Mouse (Mus musculus) left cerebral cortex, adult 18-20 months (tissue): Measurements from ENCODE around the gene Grik4. TPM values are rescaled to one million over a fixed set of nuclear protein-coding genes. Genes with fewer than 3 reads are reported as not detected.

Experiments
- DNase-seq, 2 experiments: peaks; one replicate each; pipeline ENCODE4 v3.0.0; 2021 to 2022; ENCODE audit warnings: low spot score in 2 of 2, mixed read lengths in 1 of 2
- long read RNA-seq, 2 experiments: library from polyadenylated mRNA; stranded (forward); transcript quantifications; one replicate each; pipeline ENCODE4 v2.0.0; 2021
- total RNA-seq, 2 experiments: library from RNA; stranded (reverse); gene quantifications; 2 replicates each; pipeline ENCODE4 v1.2.3; 2021

The Grik4 gene
- 10 to 100 TPM; 17.2 to 18.2 TPM for total RNA-seq
- long read RNA-seq, experiment 1, full-length matches to known transcripts, result 2 of 8 reads
- long read RNA-seq, experiment 1, partial matches to known transcripts, result 1 of 8 reads
- long read RNA-seq, experiment 1, other reads (novel, unspliced or antisense), result 5 of 8 reads
- long read RNA-seq, experiment 2, partial matches to known transcripts, result 2 of 2 reads
- long read RNA-seq, experiment 2, other reads (novel, unspliced or antisense), result 0 of 2 reads

DNA sequence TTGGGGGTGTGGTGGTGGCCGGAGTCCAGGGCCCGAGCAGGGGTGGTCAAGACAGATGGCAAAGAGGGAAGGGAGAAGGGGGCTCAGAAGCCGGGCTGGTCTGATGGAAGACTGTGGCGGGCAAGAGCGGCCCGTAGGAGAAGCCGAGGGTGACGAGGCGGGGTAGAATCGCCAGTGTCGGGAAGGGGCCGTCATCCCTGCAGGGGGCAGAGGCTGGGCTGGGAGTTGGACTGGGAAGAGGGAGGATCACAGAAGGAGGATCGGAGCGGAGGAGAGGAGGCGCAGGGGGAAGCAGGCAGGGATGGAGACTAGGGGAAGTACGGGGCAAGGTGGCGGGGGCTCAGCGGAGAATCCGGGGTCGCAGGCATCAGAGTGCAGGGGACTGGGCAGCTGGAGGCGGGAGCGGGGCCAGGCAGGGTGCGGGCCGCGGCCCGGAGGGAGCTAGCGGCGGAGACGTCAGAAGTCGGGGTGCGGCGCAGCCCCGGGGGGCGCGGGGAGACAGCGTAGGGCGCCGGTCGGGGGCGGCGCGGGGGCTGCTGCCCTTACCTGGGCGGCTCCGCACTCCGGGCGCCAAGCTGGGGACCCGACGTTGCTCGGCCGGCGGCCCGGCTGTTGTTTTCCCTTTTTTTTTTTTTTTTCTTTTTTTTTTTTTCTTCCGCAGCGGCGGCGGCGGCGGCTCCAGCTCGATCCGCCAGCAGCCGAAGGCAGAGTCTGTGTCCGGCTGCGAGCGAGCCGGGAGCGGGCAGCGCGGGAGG is at the start of gene Grik4:
Grik4 (minus strand) TSS at position 713 of the 755 bp plus-strand sequence.
- peak; percentile 19 to 27 for DNase-seq

DNA sequence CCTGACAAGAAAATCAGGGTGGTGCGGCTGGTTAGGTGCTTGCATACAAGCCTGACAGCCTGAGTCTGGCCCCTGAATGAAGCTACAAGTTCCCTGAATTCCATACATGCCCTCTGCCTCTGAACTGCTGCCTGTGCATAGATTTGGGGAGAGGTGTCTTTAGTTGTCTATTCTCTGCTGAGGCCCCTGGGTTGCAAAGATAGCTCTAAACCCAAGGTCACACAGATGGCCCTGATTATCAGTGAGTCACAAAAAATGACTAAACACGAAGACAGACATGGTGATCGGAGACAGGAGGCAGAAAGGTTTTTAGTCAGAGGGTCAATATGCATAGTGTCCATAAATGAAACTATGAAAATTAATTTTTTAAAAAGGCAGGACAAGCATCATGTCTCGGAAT is 49.4 kb upstream of the Grik4 start:
- DNase-seq, result no peak

DNA sequence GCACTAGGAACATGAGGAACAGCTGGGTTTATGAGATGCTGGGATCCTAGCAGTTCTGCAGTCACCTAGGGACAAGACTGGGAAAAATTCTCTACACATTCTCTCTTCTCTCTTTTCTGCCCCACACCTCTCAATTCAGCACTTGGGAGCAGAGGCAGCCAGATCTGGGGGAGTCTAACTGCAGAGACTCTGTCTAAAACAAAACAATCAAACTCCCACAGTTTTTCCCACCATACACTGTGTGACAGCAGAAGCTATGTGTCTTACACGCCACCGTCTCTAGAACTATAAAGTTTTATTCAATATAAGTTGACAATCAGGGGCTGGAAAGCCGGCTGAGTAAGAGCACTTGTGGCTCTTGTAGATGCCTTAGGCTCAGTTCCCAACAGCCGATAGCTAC is 43.7 kb upstream of the Grik4 start:
- peak in 1 of 2 experiments; percentile 37 for DNase-seq

DNA sequence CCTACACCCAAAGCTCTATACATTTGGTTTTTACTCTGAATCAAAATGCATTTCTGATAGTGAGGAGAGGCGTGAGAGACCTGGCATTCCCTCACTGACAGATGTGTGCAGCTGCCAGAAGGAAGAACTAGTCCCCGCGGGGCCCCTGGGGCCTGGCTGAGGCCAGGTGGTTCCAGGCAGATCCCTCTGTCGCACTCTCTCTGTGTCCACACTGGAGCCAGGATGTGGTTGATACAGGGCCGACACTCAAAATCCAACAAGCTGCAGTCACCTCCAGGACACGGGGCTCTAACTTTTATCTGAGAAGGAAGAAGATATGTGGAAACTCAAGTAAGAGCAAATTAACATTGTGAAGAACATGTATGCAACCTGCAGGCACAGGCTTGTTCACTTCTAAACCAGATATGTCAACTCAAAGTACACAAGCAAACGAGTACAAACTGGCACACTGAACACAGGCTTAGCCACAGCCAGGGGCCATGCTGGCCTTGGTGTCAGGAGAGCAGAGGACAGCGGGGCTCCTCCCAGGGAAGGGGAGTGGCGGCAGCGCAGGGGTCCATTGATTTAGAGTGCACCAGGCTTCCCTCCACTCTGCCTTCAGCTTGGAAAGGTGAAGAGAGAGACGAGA is 24.7 kb upstream of the Grik4 start:
- no peak for DNase-seq

DNA sequence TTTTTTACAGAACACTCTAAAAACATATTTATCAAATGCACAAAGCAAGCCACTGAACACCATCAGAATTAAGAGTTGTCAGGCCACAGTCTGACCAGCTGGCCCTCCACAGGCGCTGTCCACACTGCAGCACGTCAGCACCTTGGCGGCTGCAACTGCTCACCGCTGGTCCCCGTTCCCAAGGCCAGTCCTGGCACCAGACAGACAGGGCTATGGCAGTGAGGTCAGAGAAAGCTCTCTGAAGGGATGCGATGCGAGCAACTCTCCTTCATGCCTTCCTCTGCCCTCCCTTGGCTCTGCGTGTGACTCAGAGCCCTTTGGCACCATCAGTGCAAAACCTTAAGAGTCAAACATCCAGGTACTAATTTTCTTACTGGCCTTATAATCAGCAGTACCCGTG is 23.4 kb upstream of the Grik4 start:
- no peak for DNase-seq

DNA sequence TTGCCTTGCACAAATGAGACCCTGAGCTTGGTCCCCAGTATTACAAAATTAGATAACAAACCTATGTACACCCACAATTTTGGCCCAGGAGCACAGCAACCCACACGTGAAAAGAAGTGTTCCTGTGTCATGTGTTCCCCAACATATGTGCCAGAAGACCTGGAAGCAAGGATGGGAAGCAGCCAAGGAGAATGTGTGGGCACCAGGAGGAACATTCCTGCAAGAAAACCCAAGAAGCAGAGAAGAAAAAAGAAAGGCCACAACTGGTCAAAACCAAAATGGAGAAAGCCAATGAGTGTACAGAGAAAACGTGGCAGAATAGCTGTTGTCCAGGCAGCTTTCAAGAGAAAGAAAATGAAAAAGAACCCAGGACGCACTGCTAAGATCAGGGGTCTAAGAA is 20.5 kb upstream of the Grik4 start:
- peak; percentile 43 to 62 for DNase-seq

DNA sequence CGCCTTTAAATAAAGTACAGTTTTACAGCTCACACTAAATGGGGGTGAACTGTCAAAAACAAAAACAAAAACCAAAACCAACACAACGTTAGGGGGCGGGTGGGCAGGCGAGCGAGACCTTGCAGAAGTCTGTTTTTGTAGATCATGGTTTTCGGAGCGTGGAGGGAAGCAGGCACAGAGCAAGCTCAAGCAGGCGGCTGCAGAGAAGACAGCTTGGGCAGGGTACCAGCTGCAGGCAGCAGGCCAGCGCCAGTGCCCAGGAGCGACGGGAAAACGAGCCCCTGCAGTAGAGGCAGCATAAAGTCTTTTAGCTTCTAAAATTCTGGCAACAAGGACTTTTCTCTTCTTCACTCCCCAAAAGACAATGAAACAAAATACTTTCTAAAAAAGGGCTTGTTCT is 20.1 kb upstream of the Grik4 start:
- peak; percentile 71 to 78 for DNase-seq

DNA sequence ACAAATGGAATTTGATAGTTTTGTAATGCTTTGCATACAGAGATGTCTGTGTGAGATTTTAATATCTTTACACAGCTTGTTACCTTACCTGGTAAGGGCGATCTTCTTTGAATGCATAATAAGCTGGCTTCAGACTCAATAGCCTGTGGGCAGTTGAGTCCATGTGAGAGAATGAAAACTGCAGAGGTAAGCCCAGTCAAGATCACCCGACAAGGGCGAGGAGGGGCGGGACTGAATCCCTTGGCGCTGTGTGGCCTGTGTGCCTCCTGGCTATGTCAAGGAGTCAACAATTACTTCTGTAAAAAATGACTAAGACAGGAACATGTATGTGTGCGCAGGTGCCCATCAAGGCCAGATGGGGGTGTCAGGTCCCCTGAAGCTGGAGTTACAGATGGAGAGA is 18.2 kb upstream of the Grik4 start:
- DNase-seq, result no peak

DNA sequence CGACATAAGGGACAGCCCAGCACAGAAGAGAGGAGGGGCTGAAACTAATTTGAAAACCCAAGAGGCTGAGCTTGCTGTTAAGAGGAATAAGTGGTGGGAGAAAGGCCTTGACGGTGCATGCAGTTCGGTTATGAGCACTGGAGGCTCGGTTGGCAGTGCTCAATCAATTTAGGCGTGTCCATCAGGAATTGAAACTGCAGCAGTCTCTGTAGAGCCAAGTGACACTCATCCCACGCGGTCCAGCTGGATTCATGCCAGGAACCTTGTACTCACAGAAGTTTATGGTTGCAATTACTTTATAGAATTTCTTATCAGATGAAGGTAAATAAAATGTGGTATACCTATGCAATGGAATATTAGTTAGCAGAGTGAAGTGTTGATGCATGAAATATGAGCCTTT is 14.1 kb upstream of the Grik4 start:
- no peak for DNase-seq

DNA sequence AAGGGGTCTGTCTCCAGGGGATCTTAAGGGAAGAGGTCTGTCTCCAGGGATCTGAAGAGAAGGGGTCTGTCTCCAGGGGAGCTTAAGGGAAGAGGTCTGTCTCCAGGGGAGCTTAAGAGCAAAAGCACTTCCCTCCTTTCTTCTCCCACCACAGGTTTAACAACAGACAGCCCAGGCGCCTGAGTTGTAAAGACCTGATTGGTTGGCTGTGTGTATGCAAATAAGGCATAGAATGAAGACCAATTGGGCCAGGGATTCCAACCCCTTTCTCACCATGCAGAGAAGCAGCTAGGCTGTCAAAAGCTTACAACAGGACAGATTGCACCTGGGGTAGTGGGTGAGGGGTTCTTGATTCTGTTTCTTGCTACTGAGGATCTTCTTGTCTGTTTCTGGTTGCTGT is 4.1 kb upstream of the Grik4 start:
- no peak for DNase-seq

DNA sequence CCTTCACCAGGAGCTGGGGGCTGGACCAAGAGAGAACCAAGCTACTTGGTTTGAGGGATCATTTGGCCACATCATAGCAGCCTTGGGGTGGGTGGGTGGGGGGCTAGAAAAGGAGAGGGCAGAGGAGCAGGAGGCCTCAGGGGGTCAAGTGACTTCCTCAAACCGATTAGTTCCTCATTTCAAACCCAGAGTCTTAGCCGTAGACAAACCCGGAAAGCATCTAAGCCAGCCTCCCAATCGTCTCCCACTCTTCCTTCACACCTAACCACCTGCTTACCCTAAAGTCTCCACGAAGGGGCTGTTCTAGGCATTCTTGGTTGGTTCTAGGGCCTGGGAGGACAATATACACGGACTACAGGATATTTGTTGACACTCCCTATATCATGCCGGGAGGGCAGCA is 881 bp upstream of the Grik4 start:
- no peak for DNase-seq

DNA sequence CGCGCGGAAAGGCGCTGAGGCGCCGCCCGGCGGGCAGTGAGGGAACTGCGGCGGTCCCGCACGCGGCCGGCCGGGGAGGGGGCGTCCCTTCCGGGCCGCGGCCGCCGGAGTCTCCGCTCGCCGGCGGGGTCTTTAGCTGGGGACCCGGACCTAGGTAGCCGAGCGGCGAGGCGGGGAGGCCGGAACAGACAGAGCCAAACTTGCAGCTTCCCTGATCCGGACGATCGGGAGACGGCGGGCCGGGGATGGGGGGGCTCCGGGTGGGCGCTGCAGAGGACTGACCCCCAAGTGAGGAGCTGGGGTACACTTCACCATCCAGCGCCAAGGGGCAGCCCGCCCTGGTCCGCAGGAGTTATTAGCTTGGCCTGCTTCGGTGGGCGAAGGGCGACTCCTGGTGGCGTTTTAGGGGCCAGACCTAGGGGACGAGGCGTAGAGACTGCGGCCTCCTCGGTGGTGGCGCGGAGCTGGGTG is 278 bp upstream of the Grik4 start:
- DNase-seq, result peak; percentile 89 to 92

DNA sequence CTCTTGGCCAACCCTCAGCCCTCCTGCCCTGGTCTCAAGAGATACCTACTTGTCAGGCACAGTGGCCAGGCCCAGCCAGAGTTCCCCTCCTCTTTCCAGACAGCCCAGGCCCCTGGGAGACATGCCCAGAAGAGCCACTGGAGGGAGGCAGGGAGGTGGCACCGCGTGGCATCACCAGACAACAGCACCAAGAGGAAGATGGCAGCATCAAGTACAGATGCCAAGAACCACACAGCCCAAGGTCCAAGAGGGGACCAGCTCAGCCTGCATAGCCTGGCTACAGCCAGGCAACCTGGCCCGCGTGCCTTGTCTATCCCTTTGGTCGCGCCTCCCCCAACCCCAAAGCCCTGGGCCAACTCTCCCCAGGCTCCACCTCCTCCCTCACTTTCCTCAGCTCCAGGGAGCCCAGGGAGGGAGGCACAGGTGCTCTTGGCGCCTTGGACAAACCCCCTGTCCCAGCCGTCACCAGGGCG is 1.2 kb downstream of the Grik4 start:
- DNase-seq, result peak; percentile 25 to 41

DNA sequence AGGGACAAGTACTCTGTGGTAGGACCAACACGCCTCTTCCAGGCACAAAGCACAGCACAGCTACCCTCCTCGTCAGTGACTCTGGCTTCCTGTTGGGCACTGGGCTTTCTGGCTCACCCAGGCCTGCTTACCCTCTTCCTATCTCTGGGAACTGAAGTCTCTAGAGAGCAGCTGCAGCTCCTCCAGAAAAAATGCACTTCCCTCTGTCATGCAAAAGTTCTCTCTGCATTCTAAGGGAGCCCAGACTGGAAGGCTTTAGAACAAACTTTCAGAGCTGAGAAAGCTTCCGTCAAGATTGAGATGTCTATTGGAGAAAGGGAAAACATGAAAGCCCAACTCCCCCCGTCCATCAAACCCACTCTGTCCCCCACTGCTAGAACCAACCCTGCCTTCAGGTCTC is 2.1 kb downstream of the Grik4 start:
- DNase-seq, result no peak

DNA sequence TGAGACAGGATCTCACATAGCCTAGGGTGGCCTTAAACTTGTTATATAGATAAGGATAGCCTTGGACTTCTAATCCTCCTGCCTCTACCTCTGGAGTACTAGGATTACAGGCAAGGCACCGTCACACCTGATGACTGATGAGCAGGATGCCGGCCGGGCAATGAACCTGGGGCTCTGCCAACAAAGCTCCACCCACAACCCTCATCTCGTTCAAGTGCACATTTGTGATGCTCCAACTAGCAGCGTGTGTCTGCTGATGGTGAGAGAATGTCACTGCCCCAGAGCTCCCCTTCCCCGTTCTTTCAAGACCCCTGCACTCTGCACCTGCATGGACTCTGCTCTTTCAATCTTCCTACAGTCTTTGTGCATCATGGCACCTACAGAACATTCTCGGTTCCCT is 12.1 kb downstream of the Grik4 start:
- DNase-seq, result no peak

DNA sequence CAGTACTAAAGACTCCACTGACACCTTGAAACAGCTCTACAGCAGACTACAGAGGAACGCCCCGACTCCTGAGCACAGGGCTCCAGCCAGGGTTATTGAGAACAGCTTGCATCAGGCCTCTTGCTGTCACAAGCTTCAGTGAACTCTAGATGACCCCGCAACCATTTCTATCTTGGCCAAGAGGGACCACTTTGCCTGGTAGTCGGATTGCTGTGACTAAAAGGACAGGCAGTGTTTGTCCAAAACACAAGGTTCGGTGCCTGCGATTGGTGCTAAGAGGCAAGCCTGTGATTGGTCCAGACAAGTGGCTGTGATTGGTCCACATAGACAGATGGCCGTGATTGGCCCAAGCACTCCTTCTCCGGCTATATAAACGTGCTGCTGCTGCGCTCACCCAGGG is 16.8 kb downstream of the Grik4 start:
- no peak for DNase-seq

DNA sequence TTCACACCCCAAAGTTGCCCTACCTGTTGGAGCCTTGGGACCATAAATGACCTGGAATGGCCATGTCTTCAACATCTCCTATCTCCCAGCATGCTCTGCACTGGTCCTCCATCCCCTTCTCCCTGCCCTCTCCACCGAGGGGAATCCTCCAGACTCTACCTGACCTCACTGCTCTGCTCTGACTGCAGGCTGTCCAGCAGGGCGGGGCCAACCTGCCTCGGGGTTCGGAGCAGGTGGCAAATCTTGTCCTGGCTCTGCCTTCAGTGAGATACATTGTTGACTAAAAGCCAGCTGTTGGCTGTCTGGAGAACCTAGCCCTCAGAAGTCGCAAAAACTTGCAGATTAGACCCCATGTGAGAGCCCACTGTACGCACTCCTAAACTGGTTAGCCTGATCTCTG is 17.7 kb downstream of the Grik4 start:
- DNase-seq, result no peak

DNA sequence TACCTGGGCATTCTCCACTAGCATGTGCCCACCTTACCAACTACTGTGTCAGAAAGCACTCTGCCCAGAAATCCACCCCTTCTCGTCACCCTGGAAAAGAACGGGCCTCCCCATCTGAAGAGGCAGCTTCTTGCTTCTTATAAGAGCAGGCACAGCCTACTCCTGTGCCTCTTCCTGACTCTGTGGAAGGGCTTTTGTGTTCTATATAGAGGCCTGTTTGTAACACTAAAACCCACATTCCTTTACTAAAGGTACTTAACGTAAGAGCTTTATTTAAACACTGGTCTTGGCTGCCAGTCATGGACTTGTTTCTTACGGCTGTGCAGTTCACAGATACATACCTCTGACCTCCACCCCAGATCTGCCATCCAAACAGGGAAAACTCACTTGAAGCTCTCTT is 22.5 kb downstream of the Grik4 start:
- no peak for DNase-seq

DNA sequence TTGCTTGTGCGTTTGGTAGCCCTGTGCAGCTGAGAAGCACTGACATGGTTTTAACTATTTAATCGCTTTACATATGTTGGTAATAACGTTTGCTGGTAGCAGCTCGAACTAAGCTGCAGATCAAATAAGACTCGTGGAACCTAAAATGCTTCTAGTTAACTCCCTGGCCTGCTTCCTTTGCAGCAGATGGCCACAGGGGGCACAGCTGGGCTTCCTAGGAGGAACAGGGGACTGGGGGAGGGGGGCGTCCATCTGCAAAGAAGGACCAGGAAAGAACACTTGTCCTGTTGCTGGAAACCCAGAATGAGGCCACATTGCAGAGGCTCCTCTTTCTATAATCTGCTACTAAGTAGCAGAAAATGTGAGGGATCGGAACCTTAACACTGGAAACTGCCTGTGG is 24.1 kb downstream of the Grik4 start:
- no peak for DNase-seq

DNA sequence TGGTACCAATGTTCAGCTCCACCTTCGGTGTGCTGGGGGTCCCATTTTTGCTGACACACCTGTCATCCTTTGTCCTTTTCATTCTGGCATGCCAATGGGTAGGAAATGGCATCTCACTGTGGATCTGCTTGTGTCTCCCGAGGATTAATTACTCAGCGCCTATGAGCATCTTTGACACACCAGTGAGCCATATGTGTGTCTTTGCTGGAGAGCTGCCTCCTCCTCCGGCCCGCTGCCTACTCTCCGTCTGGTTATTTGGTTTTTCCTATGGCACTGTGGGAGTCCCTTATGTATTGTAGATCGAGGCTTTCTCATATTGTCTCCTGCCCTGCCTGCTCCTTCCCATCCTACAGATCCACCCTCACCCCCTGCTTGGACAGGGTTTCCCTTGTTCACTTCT is 26.4 kb downstream of the Grik4 start:
- peak; percentile 63 to 73 for DNase-seq

DNA sequence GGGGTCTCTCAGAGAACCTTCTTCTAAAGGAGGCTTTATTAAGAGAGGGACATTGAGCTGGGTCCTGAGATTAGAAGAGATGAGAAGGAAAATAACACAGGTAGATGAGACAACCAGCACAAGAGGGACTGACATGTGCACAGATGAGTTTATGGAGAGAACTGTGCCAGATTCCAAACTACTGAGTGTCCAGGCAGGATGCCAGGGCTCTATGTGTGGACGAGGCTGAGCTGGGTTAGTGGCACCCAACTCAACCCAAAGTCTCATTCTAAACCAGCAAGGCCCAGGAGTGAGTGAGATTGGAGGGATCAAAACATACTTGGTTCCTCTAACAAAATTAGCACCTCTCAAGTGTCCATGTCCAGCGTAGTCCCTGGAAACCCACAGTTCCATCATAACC is 31.1 kb downstream of the Grik4 start:
- DNase-seq, result no peak

DNA sequence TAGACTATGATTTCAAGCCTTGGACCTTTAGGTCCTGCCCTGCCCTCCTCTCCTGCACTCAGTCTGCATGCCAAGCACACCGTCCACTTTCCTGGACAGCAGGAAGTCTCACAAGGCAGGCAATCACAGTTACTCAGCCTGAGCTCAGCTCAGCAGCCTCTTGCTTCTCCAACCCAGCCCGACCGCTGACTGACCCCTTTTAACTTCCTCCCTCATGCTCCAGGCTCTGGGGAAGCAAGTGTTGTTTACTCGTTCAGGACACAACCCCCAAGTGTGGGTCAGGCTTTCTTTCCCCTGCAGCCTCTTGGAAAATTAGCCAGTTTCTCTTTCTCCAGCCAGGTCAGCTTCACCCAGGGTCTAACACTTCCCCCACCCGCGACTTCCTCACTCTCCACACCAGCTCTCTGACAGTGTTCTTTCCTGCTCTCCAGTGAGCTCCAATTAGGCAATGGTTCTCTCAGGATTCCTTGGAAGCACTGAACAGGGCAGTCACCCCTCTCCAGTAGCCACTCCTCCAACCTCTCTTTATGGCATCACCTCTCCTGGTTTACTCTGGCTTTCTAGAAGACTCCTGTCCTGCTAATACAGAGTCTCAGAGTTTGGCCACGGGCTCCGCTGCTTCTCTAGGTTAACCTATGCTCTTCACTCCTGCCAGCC is 35.5 kb downstream of the Grik4 start:
- DNase-seq, result no peak
